Mouse (Mus musculus): Measurements from ENCODE around the gene Gm17387. TPM values are rescaled to one million over a fixed set of nuclear protein-coding genes. Genes with fewer than 3 reads are reported as not detected.

The Gm17387 gene
- polyA plus RNA-seq (2012; rRNA removed; ENCODE audit: low replicate concordance): not detected in 2 replicates

GRCm38 (mm10) chr7:141028831-141029230, at the start of gene Gm17387:
Gene Gm17387, plus strand, starts transcription at chr7:141029131.

GRCm38 (mm10) chr7:141010593-141010992, 18.3 kb upstream of the Gm17387 start, which contains the start of gene Ifitm3:
Gene Ifitm3, minus strand, starts transcription at chr7:141010770.

GRCm38 (mm10) chr7:141017824-141018223, 11.1 kb upstream of the Gm17387 start, which contains the start of gene Ifitm6:
Gene Ifitm6, minus strand, starts transcription at chr7:141017924.

GRCm38 (mm10) chr7:141060426-141061242, 31.7 kb downstream of the Gm17387 start, which contains the start of gene B4galnt4:
Gene B4galnt4, plus strand, starts transcription at chr7:141061104.

GRCm38 (mm10) chr7:141077841-141078240, 48.9 kb downstream of the Gm17387 start, which contains the start of gene Pkp3:
Gene Pkp3, plus strand, starts transcription at chr7:141078218.

Other genes starting within 250 kb of the Gm17387 start
- not detected in 2 replicates for gene Syce1, start 241.3 kb upstream of the Gm17387 start, polyA plus RNA-seq (2012; rRNA removed; ENCODE audit: low replicate concordance)
- gene Zfp941, start 207.0 kb upstream of the Gm17387 start, polyA plus RNA-seq (2012; rRNA removed; ENCODE audit: low replicate concordance): 0.02 TPM in 1 of 2 replicates, not detected in the other
- gene Urah, start 194.1 kb upstream of the Gm17387 start, polyA plus RNA-seq (2012; rRNA removed; ENCODE audit: low replicate concordance): 70.0 and 92.2 TPM in 2 replicates
- gene Scgb1c1, start 183.6 kb upstream of the Gm17387 start, polyA plus RNA-seq (2012; rRNA removed; ENCODE audit: low replicate concordance): not detected in 2 replicates
- gene Odf3, start 181.3 kb upstream of the Gm17387 start, polyA plus RNA-seq (2012; rRNA removed; ENCODE audit: low replicate concordance): not detected in 2 replicates
- not detected in 2 replicates for gene Gm45785, start 172.8 kb upstream of the Gm17387 start, polyA plus RNA-seq (2012; rRNA removed; ENCODE audit: low replicate concordance)
- 66.8 and 79.2 TPM in 2 replicates for gene Ric8a, start 172.2 kb upstream of the Gm17387 start, polyA plus RNA-seq (2012; rRNA removed; ENCODE audit: low replicate concordance)
- 11.4 and 14.3 TPM in 2 replicates for gene Bet1l, start 171.6 kb upstream of the Gm17387 start, polyA plus RNA-seq (2012; rRNA removed; ENCODE audit: low replicate concordance)
- gene Psmd13, start 147.2 kb upstream of the Gm17387 start, polyA plus RNA-seq (2012; rRNA removed; ENCODE audit: low replicate concordance): 44.5 and 51.9 TPM in 2 replicates
- gene Sirt3, start 146.8 kb upstream of the Gm17387 start, polyA plus RNA-seq (2012; rRNA removed; ENCODE audit: low replicate concordance): 23.5 and 27.7 TPM in 2 replicates
- 3.8 and 7.2 TPM in 2 replicates for gene Cox8b, start 128.7 kb upstream of the Gm17387 start, polyA plus RNA-seq (2012; rRNA removed; ENCODE audit: low replicate concordance)
- gene Nlrp6, start 108.2 kb upstream of the Gm17387 start, polyA plus RNA-seq (2012; rRNA removed; ENCODE audit: low replicate concordance): 71.9 and 89.3 TPM in 2 replicates
- 17.9 and 19.5 TPM in 2 replicates for gene Pgghg, start 87.7 kb upstream of the Gm17387 start, polyA plus RNA-seq (2012; rRNA removed; ENCODE audit: low replicate concordance)
- 1.1 and 1.3 TPM in 2 replicates for gene Ifitm5, start 78.8 kb upstream of the Gm17387 start, polyA plus RNA-seq (2012; rRNA removed; ENCODE audit: low replicate concordance)
- not detected in 2 replicates for gene Gm45717, start 73.2 kb upstream of the Gm17387 start, polyA plus RNA-seq (2012; rRNA removed; ENCODE audit: low replicate concordance)
- 322 and 327 TPM in 2 replicates for gene Ifitm2, start 73.1 kb upstream of the Gm17387 start, polyA plus RNA-seq (2012; rRNA removed; ENCODE audit: low replicate concordance)
- gene Ifitm1, start 61.9 kb upstream of the Gm17387 start, polyA plus RNA-seq (2012; rRNA removed; ENCODE audit: low replicate concordance): 69.2 and 79.8 TPM in 2 replicates
- gene Ifitm3, start 18.4 kb upstream of the Gm17387 start, polyA plus RNA-seq (2012; rRNA removed; ENCODE audit: low replicate concordance): 90.0 and 119 TPM in 2 replicates
- gene Ifitm6, start 11.2 kb upstream of the Gm17387 start, polyA plus RNA-seq (2012; rRNA removed; ENCODE audit: low replicate concordance): 0.75 and 2.8 TPM in 2 replicates
- 12.4 and 24.8 TPM in 2 replicates for gene B4galnt4, start 32.0 kb downstream of the Gm17387 start, polyA plus RNA-seq (2012; rRNA removed; ENCODE audit: low replicate concordance)
- 124 and 153 TPM in 2 replicates for gene Pkp3, start 49.1 kb downstream of the Gm17387 start, polyA plus RNA-seq (2012; rRNA removed; ENCODE audit: low replicate concordance)
- gene Sigirr, start 71.4 kb downstream of the Gm17387 start, polyA plus RNA-seq (2012; rRNA removed; ENCODE audit: low replicate concordance): 36.7 and 51.6 TPM in 2 replicates
- gene Ano9, start 88.7 kb downstream of the Gm17387 start, polyA plus RNA-seq (2012; rRNA removed; ENCODE audit: low replicate concordance): 63.8 and 73.8 TPM in 2 replicates
- gene Ptdss2, start 93.3 kb downstream of the Gm17387 start, polyA plus RNA-seq (2012; rRNA removed; ENCODE audit: low replicate concordance): 22.2 and 35.2 TPM in 2 replicates
- gene Rnh1, start 143.7 kb downstream of the Gm17387 start, polyA plus RNA-seq (2012; rRNA removed; ENCODE audit: low replicate concordance): 101 and 118 TPM in 2 replicates
- 42.6 and 50.0 TPM in 2 replicates for gene Hras, start 164.9 kb downstream of the Gm17387 start, polyA plus RNA-seq (2012; rRNA removed; ENCODE audit: low replicate concordance)
- 6.5 and 9.6 TPM in 2 replicates for gene Lrrc56, start 165.0 kb downstream of the Gm17387 start, polyA plus RNA-seq (2012; rRNA removed; ENCODE audit: low replicate concordance)
- gene Lmntd2, start 184.9 kb downstream of the Gm17387 start, polyA plus RNA-seq (2012; rRNA removed; ENCODE audit: low replicate concordance): 9.3 and 10.1 TPM in 2 replicates
- 141 and 227 TPM in 2 replicates for gene Rassf7, start 186.7 kb downstream of the Gm17387 start, polyA plus RNA-seq (2012; rRNA removed; ENCODE audit: low replicate concordance)
- gene Phrf1, start 199.7 kb downstream of the Gm17387 start, polyA plus RNA-seq (2012; rRNA removed; ENCODE audit: low replicate concordance): 28.2 and 33.6 TPM in 2 replicates
- gene Irf7, start 237.3 kb downstream of the Gm17387 start, polyA plus RNA-seq (2012; rRNA removed; ENCODE audit: low replicate concordance): 130 and 684 TPM in 2 replicates
- 584 and 1,633 TPM in 2 replicates for gene Cdhr5, start 247.7 kb downstream of the Gm17387 start, polyA plus RNA-seq (2012; rRNA removed; ENCODE audit: low replicate concordance)